Mouse (Mus musculus) monocyte, adult 5-6 weeks (primary cell): ENCODE data around the gene Rnf224. TPM values are rescaled to one million over a fixed set of nuclear protein-coding genes. Genes with fewer than 3 reads are reported as not detected.

ENCODE experiments used
- ATAC-seq: fragments of 153-309, 156-312 bp; replicated peaks from 2 replicates; pipeline ENCODE4 v1.8.0; 2017; ENCODE audit warnings: mild to moderate bottlenecking; ENCODE audit not compliant: low TSS enrichment, insufficient number of reproducible peaks, severe bottlenecking, poor library complexity, low FRiP score
- total RNA-seq: library from RNA; stranded (forward); fragments of 200-1000, 200-491, 200-594 nt; gene quantifications from 3 replicates; pipeline ENCODE4 v1.2.3, GENCODE M21; 2017

Gene Rnf224
- not detected in 3 replicates for total RNA-seq

- ATAC-seq, result no peak
Observed at GRCm38 (mm10) chr2:25236614-25237013, at the start of gene Rnf224. Rnf224 (minus strand) TSS chr2:25236787.

- no peak for ATAC-seq
Observed at GRCm38 (mm10) chr2:25286314-25286713, 49.7 kb upstream of the Rnf224 start.

- ATAC-seq, result no peak
Observed at GRCm38 (mm10) chr2:25285551-25285950, 49.0 kb upstream of the Rnf224 start.

DNA sequence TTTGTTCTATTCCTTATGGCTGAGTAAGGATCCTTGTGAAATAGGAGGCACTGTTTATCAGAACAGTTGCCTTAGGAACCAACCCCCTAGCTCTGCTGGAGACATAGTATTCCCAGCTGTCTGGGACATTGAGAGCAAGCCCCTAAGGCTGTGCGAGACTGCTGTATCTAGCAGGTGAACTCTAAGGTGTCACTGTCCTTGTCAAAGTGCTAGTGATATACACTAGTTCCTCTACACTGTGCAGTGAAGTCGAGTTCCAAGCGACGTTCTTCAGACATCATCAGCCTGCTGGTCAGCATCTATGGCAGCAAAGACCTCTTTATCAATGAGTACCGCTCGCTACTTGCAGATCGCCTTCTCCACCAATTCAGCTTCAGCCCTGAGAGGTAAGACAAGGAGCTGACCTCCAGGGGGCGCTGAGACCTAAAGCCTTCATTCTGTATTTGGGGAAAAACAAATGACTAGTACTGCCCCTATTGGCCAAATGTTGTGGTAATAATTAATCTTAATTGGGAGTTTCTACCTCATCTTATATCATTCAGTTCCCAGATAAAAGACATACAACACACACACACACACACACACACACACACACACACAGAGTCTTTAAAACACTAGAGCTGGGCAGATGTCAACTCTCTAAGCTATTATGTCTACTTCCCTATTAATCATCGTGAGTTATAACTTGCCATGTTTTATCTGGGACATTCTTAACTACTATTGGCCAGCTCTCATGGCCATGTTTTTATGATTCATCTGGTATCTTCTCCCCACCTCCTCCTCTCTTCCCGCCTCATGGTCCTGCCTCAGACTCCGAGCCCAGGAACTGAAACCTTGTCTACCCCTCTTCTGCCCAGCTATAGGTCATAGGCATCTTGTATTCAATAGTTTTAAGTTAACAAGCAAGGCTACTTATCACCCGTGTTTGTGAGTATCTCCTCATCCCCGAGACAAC is 42.6 kb upstream of the Rnf224 start:
- ATAC-seq, result peak; percentile 83

DNA sequence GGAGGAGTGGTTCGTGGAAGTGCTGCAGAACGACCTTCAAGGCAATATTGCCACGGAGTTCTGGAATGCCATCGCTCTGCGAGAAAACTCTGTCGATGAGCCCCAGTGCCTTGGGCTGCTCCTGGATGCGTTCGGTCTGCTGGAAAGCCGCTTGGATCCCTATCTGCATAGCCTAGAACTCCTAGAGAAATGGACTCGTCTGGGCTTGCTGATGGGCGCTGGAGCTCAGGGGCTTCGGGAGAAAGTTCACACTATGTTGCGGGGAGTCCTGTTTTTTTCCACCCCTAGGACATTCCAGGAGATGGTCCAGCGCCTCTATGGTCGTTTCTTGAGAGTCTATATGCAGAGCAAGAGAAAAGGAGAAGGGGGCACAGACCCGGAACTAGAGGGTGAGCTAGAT is 36.4 kb upstream of the Rnf224 start:
- no peak for ATAC-seq

GRCm38 (mm10) chr2:25272515-25272914 is 35.9 kb upstream of the Rnf224 start:
- no peak for ATAC-seq

GRCm38 (mm10) chr2:25271827-25272511 is 35.4 kb upstream of the Rnf224 start, which contains the start of the genes Ssna1 and Anapc2:
Ssna1 (minus strand) TSS chr2:25272438.
Anapc2 (plus strand) TSS chr2:25272478.
- peak; percentile 94 for ATAC-seq

DNA sequence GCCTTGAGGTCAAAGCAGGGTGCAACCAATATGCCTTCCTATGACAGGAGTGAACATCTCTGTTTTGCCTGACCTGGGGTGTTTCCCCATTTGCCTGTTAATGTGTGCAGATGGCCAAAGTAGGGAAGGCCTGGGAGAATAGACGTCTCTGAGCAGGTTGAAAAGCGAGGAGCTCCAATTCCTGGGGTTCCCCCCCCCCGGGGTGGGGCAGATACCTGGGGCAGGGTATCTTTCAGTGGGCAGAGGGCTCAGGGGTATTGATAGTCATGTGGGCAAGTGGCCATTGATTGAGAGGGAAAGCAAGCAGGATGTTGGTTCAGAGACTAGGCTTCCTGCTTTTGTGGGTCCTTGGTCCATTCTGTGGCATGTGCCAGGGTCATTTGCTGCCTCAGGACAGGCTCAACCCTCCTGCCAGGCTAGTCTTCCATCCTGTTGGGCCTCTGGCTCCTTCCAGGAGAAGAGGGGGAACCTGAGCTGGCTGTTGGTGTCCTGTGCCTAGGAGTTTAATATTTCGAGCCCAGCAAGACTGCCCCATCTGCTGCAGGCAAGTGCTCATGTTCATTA is 31.2 kb upstream of the Rnf224 start:
- no peak for ATAC-seq

- no peak for ATAC-seq
Observed at GRCm38 (mm10) chr2:25267241-25267640, 30.7 kb upstream of the Rnf224 start.

DNA sequence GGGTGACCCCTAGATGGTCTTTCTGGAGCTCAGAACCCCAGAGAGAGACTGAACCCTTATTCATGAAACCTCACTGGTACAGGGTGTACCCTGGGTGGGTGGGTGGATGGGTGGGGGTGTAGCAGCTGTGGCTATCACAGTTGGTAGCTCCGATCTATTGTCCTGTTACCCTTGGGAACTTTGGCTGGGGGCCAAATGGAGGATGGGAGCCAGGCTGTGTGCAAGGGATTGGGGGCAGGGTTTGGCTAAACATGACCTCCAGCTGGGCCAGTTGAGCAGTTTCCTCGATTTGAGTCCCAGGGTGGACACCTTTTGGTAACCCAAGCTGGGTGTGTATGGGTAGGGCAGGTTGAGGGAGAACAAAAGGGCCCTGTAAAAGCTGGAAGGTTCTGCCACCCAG is 30.1 kb upstream of the Rnf224 start:
- no peak for ATAC-seq

DNA sequence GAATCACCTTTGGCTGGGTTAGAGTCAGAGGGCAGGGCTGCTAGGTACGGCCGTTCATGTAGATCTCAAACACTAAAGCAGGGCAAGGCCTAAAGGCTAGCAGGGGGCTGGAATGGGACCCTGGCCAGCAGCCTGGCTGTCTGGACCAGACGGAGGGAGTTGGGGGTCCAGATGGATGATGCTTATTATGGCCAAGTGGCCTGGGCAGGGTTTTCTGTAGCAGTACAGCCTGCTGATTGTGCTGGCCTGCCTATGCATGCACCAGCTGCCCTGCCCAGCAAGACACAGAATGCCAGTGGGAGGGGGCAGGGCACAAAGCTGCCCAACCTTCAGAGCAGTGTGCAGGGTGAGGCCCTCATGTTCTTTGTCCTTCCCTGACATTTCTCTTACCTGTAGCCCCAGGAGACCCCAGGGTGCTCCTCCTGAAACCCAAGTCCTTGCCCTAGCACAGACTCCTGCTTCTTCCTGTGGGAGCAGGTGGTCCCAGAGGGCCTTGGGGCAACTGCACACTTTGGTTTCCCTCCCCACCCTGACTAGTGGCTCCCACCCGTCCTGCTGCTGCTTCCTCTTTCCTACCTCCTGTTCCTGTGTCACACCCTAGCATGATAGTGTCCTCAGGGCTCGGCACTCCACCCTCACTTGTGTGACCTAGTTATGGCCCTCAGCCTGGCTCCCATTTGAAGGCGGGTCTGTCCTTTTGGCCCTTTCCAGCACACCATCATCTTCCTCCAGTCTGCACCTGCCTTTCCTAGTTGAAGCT is 29.5 kb upstream of the Rnf224 start:
- peak; percentile 47 for ATAC-seq

DNA sequence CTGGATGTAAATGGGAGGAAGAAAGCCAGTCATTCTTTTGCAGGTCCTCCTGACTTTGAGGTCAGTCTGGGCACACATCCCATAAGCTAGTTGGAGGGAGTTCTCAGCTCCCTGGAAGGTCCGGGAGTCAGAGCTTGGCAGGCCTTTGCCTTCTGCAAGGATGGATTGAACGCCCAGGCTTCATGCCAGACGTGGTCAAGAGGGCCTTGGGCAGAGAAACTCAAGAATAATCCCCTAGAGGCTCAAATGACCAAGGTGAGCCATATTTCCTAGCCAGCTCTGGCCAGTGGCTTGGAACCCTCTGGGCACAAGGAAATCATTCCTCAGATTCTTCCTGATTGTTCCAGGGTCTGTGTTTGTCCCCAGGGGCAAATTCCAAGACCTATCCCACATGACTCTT is 28.3 kb upstream of the Rnf224 start:
- ATAC-seq, result no peak

DNA sequence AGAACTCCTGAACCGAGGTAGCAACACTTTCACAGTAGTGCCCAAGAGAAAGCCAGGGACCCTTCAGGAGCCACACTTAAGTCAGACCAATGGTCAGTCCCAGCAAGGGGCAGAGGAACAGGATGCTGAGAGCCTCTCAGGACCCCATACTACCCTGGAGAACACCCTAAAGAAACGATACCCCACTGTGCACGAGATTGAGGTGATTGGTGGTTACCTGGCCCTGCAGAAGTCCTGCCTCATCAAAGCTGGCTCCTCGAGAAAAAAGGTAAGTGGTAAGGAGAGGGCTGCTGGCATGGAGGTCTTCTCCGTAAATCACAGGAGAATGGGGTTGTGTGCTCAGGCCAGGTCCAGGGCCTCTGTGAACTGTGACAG is 27.7 kb upstream of the Rnf224 start:
- ATAC-seq, result no peak

DNA sequence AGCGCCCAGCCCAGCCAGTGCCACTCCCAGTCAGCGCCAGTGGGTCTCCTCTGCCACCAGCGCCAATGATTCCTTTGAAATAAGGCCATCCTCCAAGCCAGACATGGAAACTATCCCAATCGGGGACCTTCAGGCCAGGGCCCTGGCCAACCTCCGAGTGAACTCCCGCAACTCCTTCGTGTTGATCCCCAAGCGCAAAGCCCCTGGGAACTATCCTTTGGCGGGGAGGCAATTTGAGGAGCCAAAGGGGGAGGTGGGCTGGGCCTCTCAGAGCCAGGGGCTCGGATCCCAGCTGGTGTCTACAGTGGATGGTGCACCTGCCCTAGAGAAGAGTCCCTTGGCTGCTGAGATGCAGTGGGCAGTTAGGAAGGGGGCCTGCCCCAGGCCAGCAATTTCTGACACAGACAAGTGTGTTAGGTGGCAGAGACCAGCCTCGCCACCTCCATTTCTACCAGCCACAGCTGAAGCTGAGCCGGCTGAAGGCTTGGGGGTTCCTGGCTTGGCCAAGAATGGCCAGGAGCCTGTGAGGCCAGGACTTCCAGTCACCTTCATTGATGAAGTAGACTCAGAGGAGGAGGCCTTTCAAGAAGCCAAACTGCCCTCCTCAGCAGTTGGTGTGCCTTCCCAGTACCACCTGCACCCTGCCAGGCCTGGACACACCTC is 27.2 kb upstream of the Rnf224 start:
- ATAC-seq, result no peak

DNA sequence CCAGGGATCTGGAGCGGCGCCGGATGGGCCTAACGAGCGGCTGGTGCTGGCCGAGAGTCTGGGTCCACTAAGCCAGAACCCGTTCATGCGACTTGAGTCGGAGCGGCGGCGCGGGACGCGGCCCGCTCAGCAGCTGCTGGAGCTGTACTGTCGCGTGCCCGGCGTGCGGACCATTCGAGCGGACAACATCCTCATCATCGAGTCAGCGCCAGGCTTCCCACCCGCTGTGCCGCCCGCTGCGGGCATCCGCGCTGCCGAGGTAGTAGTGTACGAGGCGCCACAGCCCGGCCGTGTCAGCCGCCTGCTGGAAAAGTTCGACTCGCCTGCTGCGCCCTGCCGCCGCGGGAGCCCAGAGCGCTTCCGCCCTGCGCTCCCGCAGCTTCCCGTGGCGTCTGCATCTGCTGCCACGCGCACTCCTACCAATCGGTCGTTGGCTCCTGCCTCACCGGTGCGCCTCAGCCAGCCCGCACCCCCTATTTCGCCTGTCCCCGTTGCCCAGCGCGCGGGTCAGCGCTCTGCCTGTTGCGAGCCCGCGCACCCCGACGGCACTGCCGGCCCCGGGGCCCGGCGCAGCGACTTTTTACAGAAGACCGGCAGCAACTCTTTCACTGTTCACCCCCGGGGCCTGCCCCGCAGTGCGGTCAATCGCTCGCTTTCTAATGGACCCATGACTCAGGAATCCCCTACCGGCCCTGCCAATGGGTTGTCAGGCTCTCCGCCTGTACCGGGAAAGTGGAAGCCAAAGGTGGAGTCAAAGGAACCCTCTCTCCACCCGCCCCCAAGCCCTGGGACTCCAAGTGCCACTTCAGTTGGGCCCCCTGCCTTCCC is 26.4 kb upstream of the Rnf224 start:
- no peak for ATAC-seq

GRCm38 (mm10) chr2:25262291-25262767 is 25.7 kb upstream of the Rnf224 start, which contains the start of gene Tprn:
Tprn (plus strand) TSS chr2:25262618.
- ATAC-seq, result peak; percentile 98

DNA sequence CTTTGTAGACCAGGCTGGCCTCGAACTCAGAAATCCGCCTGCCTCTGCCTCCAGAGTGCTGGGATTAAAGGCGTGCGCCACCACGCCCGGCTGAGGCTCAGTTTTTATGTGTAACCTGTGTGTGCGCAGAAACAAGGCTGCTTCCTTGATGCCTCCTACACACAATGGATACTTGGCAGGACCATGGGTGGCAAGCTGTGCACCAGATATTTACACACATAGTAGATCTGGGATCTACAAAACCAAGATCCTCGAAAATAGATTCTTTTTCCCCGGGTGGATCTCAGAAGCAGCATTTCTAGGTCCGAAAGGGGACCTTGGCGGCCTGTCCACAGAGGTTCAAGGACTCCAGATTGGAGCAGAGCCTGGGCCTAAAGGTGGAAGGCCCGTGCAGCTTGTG is 25.3 kb upstream of the Rnf224 start:
- no peak for ATAC-seq
